Mouse (Mus musculus) inflammation-experienced regulatory T-cells, adult 16 weeks (primary cell): ENCODE data around the gene Cdk2ap1. TPM values are rescaled to one million over a fixed set of nuclear protein-coding genes. Genes with fewer than 3 reads are reported as not detected.

Experiments
- polyA plus RNA-seq: library from polyadenylated mRNA; unstranded; fragments of 100-300 nt; shearing (Covaris generic); gene quantifications from one replicate; pipeline ENCODE4 v1.2.1, GENCODE M21; 2017

The Cdk2ap1 gene
- polyA plus RNA-seq: 6.1 TPM

GRCm38 (mm10) chr5:124362982-124363381 is at the start of gene Cdk2ap1:
TSS of gene Cdk2ap1 (minus strand) at chr5:124363082.

DNA sequence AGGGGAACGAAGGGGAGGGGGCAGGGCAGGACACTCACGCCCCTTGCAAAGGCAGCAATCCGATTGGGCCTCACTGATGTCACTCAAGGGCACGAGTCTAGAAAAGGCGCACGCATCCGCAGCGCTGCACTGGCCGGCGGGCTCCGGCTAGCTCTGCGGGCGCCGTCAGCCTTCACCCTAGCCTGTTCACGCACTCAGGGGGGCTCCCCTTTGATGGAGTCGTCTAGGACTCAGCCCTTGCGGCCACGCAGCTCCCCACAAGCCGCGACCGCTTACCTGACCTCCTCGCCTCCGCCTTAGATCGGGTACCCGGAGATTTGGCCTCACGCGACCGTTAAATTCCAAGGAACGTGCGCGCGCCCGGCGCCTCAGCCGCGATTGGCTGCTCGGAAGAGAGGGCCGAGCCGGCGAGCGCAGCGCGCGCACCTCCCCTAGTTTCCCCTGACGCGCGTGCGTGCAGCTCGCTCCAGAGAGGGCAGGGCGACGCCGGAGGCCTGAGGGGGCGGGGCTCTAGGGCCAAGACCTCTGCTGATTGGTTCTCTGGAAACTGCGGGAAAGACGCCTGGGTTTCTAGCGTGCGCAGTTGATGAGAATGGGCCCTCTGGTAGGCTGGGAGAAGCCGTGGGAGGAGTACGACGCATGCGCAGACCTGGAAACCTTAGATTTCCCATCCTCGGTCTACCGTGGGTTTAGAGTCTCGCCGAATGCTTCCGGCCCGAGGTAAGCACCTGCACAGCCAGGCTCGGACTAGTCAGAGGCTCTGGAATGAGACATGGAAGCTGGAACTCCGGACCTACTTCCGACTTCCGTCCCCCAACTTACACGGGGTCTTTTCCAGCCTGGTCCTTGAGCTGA is 35.1 kb downstream of the Cdk2ap1 start, which contains the start of the genes Mphosph9 and 2810006K23Rik:
Gene Mphosph9 (minus strand): TSS at position 463 of the 855 bp plus-strand sequence.
Gene 2810006K23Rik (plus strand): TSS at position 580 of the 855 bp plus-strand sequence.

Other genes starting within 250 kb of the Cdk2ap1 start
- 110 TPM for gene Arl6ip4, start 247.0 kb downstream of the Cdk2ap1 start, polyA plus RNA-seq
- 11.9 TPM for gene Pitpnm2, start 113.3 kb downstream of the Cdk2ap1 start, polyA plus RNA-seq
- gene Mphosph9, start 35.1 kb downstream of the Cdk2ap1 start, polyA plus RNA-seq: 28.1 TPM
- gene 2810006K23Rik, start 35.0 kb downstream of the Cdk2ap1 start, polyA plus RNA-seq: 14.1 TPM
- 155 TPM for gene Sbno1, start 62.9 kb upstream of the Cdk2ap1 start, polyA plus RNA-seq
- gene Kmt5a, start 76.8 kb upstream of the Cdk2ap1 start, polyA plus RNA-seq: 10.3 TPM
- 107 TPM for gene Rilpl2, start 115.3 kb upstream of the Cdk2ap1 start, polyA plus RNA-seq
- gene Snrnp35, start 120.1 kb upstream of the Cdk2ap1 start, polyA plus RNA-seq: 7.6 TPM
- 3.5 TPM for gene Rilpl1, start 168.3 kb upstream of the Cdk2ap1 start, polyA plus RNA-seq
- gene Tmed2, start 177.6 kb upstream of the Cdk2ap1 start, polyA plus RNA-seq: 72.4 TPM
- gene Ddx55, start 189.8 kb upstream of the Cdk2ap1 start, polyA plus RNA-seq: 27.9 TPM
- 46.5 TPM for gene Eif2b1, start 216.0 kb upstream of the Cdk2ap1 start, polyA plus RNA-seq
- gene Gtf2h3, start 216.1 kb upstream of the Cdk2ap1 start, polyA plus RNA-seq: 64.6 TPM